In the genomic region with DNA sequence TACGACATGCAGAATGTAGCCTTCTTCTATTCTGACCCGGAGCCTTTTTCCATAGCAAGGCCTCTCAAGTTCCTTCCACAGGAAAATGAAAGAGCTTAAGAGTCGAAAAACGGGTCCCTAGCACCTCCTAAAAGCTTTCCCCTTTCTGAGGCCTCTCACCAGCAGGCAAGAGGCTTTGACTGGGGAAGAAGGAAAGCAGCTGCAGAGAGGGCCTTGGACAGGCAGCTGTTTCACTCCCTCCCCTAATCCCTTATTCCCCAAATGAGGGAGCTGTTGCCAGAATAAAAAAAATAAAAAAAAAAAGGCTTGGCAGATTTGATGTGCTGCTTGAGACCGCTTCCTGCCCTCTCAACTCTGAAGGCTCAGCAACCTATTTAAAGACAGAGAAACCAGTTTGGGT, we compare ENCODE assay signal across 8 mouse cellular contexts. TPM values are rescaled to one million over a fixed set of nuclear protein-coding genes. Genes with fewer than 3 reads are reported as not detected.
DNase-seq lines count a peak whose midpoint lies in the region; TF ChIP-seq lines count a peak whose summit lies in the region.

No protein-coding gene starts in this region.

- no peaks in the 10 kb centered on the region for H3K36me3 ChIP-seq in small intestine, adult 2 months (ENCODE audit: control insufficient read depth, insufficient read depth, low read length)

- peak overlapping the region; percentile 35; the same call in 1 of the 2 replicates for H3K27ac ChIP-seq in small intestine, adult 2 months (ENCODE audit: insufficient read depth, low read depth, low read length)

- no peak for TF ChIP-seq CTCF in small intestine, adult 2 months (IDR thresholded peaks at IDR 0.05; ENCODE audit: extremely low read depth, insufficient read length, insufficient replicate concordance, low read depth, low read length)

- no peak for TF ChIP-seq POLR2A in small intestine, adult 2 months (IDR thresholded peaks at IDR 0.05; ENCODE audit: low read depth, low read length)

- H3K4me3 ChIP-seq in small intestine, adult 2 months (ENCODE audit: low read depth, low read length) = no peak overlapping the region

- 34% methylated on average over 5 of the region's 5 CpGs for WGBS in small intestine, adult 2 months

- no peaks in the 10 kb centered on the region for H3K4me1 ChIP-seq in small intestine, adult 2 months (ENCODE audit: control insufficient read depth, insufficient read depth, insufficient read length, low read length)

- DNase-seq in layer of hippocampus, postnatal 10 days (ENCODE audit: low spot score in 2 of 2) = peak; percentile 8 to 17
- DNase-seq in layer of hippocampus, adult 18-20 months (ENCODE audit: low spot score in 2 of 2) = no peak
- peak; percentile 73 for DNase-seq in embryo, embryonic 11 days
- peak; percentile 60 to 68 for DNase-seq in heart, adult 9 months (ENCODE audit: low spot score in 2 of 2)
- DNase-seq in kidney, adult 9 months = peak; percentile 20
- peak; percentile 26 for DNase-seq in lung, postnatal 14 days
- no peak for DNase-seq in thymus, postnatal 10 days (ENCODE audit: low spot score in 2 of 2)

- no peaks in the 10 kb centered on the region for H3K27me3 ChIP-seq in small intestine, adult 2 months (ENCODE audit: control insufficient read depth, insufficient read depth, low read length)

RNA-seq across cellular contexts. Expression of a gene that starts 47.1 kb away (rescaled TPM):
- total RNA-seq in layer of hippocampus, postnatal 10 days (2021) = 100 to 1,000 TPM; 304 to 309 TPM
- total RNA-seq in layer of hippocampus, adult 18-20 months (2021) = 100 to 1,000 TPM; 274 to 322 TPM
- polyA plus RNA-seq in small intestine, adult 2 months (2012; rRNA removed) = 133 and 192 TPM in 2 replicates

RNA-seq across cellular contexts. Expression of a gene that starts 59.3 kb away (rescaled TPM):
- 1 to 10 TPM; 1.3 to 2.8 TPM for total RNA-seq in layer of hippocampus, postnatal 10 days (2021)
- 1 to 10 TPM; 1.3 to 2.1 TPM for total RNA-seq in layer of hippocampus, adult 18-20 months (2021)
- not detected in 2 replicates for polyA plus RNA-seq in small intestine, adult 2 months (2012; rRNA removed)

Comparison
In these comparisons a context has a peak if more than half of its experiments do, and no peak if none do; other contexts are left out.
1. DNase-seq: peak in layer of hippocampus, postnatal 10 days (2 of 2), embryo, embryonic 11 days (single experiment), heart, adult 9 months (2 of 2), kidney, adult 9 months (single experiment) and lung, postnatal 14 days (single experiment); none in layer of hippocampus, adult 18-20 months (0 of 2) and thymus, postnatal 10 days (0 of 2).